ENCODE assay signal across 8 mouse cellular contexts in genomic region chr8:125569533-125570365, GRCm38 (mm10). TPM values are rescaled to one million over a fixed set of nuclear protein-coding genes. Genes with fewer than 3 reads are reported as not detected.
DNase-seq lines count a peak whose midpoint lies in the region; ATAC-seq and TF ChIP-seq lines count a peak whose summit lies in the region.

Gene Sipa1l2 (minus strand): TSS chr8:125569808.

- H3K9me3 ChIP-seq in CH12.LX (replicated peaks; ENCODE audit: low read length), result peaks cover 6% of the 10 kb centered on the region
- H3K9me3 ChIP-seq in forebrain, embryonic 12.5 days, result no peaks in the 10 kb centered on the region
- no peaks in the 10 kb centered on the region for H3K9me3 ChIP-seq in heart, postnatal 0 days (replicated peaks; ENCODE audit: control insufficient read depth, low read length)
- H3K9me3 ChIP-seq in liver, embryonic 15.5 days (replicated peaks), result no peaks in the 10 kb centered on the region
- no peaks in the 10 kb centered on the region for H3K9me3 ChIP-seq in neural tube, embryonic 11.5 days (ENCODE audit: control insufficient read depth, low read length)
- no peaks in the 10 kb centered on the region for H3K9me3 ChIP-seq in stomach, embryonic 16.5 days (replicated peaks; ENCODE audit: control insufficient read depth, low read length)

- peak within 1 kb of the TSS; percentile 42 for H3K27ac ChIP-seq in CH12.LX (ENCODE audit: insufficient read depth, low read depth)
- H3K27ac ChIP-seq in forebrain, embryonic 12.5 days, result peak within 1 kb of the TSS; percentile 80
- H3K27ac ChIP-seq in heart, postnatal 0 days (ENCODE audit: low read depth), result peak within 1 kb of the TSS; percentile 89
- H3K27ac ChIP-seq in liver, embryonic 15.5 days (replicated peaks), result no peak within 1 kb of the TSS; the same call in 1 of the 2 replicates
- H3K27ac ChIP-seq in neural tube, embryonic 11.5 days (ENCODE audit: low read depth, low read length), result peak within 1 kb of the TSS; percentile 34; the same call in 1 of the 2 replicates
- peak within 1 kb of the TSS; percentile 89 for H3K27ac ChIP-seq in stomach, embryonic 16.5 days (ENCODE audit: low read length)

- no peak for TF ChIP-seq EP300 in CH12.LX (IDR thresholded peaks at IDR 0.05; ENCODE audit: low read length)
- TF ChIP-seq EP300 in heart, postnatal 0 days (IDR thresholded peaks at IDR 0.05; ENCODE audit: low read depth), result no peak

- DNase-seq in CH12.LX (ENCODE audit: extremely low read depth), result peak; percentile 92
- peak; percentile 82 for DNase-seq in c-Kit-positive CD71-positive TER-119-positive erythroid progenitor cells, embryonic 14.5 days (ENCODE audit: low spot score)
- DNase-seq in heart, postnatal 0 days (ENCODE audit: low spot score), result peak; percentile 94
- DNase-seq in kidney, postnatal 36 days, result peak; percentile 98 to 100
- DNase-seq in neural tube, embryonic 11.5 days (ENCODE audit: low spot score), result peak; percentile 99

- no peak for TF ChIP-seq RAD21 in CH12.LX (IDR thresholded peaks at IDR 0.05; ENCODE audit: low read depth, low read length)

- H3K27me3 ChIP-seq in CH12.LX (replicated peaks), result peaks cover 10% of the 10 kb centered on the region
- H3K27me3 ChIP-seq in forebrain, embryonic 12.5 days, result peaks cover 11% of the 10 kb centered on the region
- no peaks in the 10 kb centered on the region for H3K27me3 ChIP-seq in heart, postnatal 0 days (ENCODE audit: control insufficient read depth, insufficient read depth, low read length)
- peaks cover 48% of the 10 kb centered on the region for H3K27me3 ChIP-seq in liver, embryonic 15.5 days
- 0 out of 2 replicates have a peak, but pooled peaks cover 2% of the 10 kb centered on the region for H3K27me3 ChIP-seq in neural tube, embryonic 11.5 days (ENCODE audit: control insufficient read depth, insufficient read depth, low read length)
- no peaks in the 10 kb centered on the region for H3K27me3 ChIP-seq in stomach, embryonic 16.5 days (ENCODE audit: control insufficient read depth, insufficient read depth, low read length)

- H3K9ac ChIP-seq in CH12.LX (ENCODE audit: insufficient read depth, low read depth), result peak within 1 kb of the TSS; percentile 78
- peak within 1 kb of the TSS; percentile 87 for H3K9ac ChIP-seq in forebrain, embryonic 12.5 days
- peak within 1 kb of the TSS; percentile 95 for H3K9ac ChIP-seq in heart, postnatal 0 days (replicated peaks; ENCODE audit: low read depth, low read length)
- H3K9ac ChIP-seq in liver, embryonic 15.5 days, result peak within 1 kb of the TSS; percentile 47; the same call in 1 of the 2 replicates
- peak within 1 kb of the TSS; percentile 77 for H3K9ac ChIP-seq in neural tube, embryonic 11.5 days (ENCODE audit: low read length)
- peak within 1 kb of the TSS; percentile 82 for H3K9ac ChIP-seq in stomach, embryonic 16.5 days (ENCODE audit: low read length)

- H3K4me1 ChIP-seq in CH12.LX (ENCODE audit: control insufficient read depth in 1 of 2, insufficient read depth in 2 of 2), result peaks cover 0 to 24% of the 10 kb centered on the region in 2 experiments; a peak in 3 of 4 replicates
- peaks cover 39% of the 10 kb centered on the region for H3K4me1 ChIP-seq in forebrain, embryonic 12.5 days
- peaks cover 20% of the 10 kb centered on the region for H3K4me1 ChIP-seq in heart, postnatal 0 days (ENCODE audit: control insufficient read depth, insufficient read depth)
- peaks cover 26% of the 10 kb centered on the region for H3K4me1 ChIP-seq in liver, embryonic 15.5 days (replicated peaks)
- H3K4me1 ChIP-seq in neural tube, embryonic 11.5 days (ENCODE audit: control insufficient read depth, insufficient read depth, low read length), result peaks cover 16% of the 10 kb centered on the region
- peaks cover 11% of the 10 kb centered on the region; the same call in 1 of the 2 replicates for H3K4me1 ChIP-seq in stomach, embryonic 16.5 days (ENCODE audit: control insufficient read depth, insufficient read depth, low read length)

- WGBS in forebrain, embryonic 12.5 days, result under 1% methylated on average over 71 of the region's 129 CpGs
- 0% methylated on average over 83 of the region's 129 CpGs for WGBS in heart, postnatal 0 days
- under 1% methylated on average over 124 of the region's 129 CpGs for WGBS in liver, embryonic 15.5 days (ENCODE audit: insufficient replicate concordance)
- under 1% methylated on average over 81 of the region's 129 CpGs for WGBS in neural tube, embryonic 11.5 days
- under 1% methylated on average over 122 of the region's 129 CpGs for WGBS in stomach, embryonic 16.5 days

- TF ChIP-seq CTCF in CH12.LX (conservative IDR thresholded peaks at IDR 0.05 in 1 of 2, IDR thresholded peaks at IDR 0.05 in 1 of 2; ENCODE audit: low read depth in 2 of 2, low read length in 2 of 2), result no peak
- no peak for TF ChIP-seq CTCF in heart, postnatal 0 days (IDR thresholded peaks at IDR 0.05; ENCODE audit: low read depth)

- dilution Hi-C loops in CH12.LX (cut with MboI; ENCODE audit: extremely low pct_ligation_motif_present, extremely low pct_unique_long_range_greater_than_20kb, low sequenced_read_pairs), result no loop called here

- no peaks in the 10 kb centered on the region for H3K36me3 ChIP-seq in CH12.LX (replicated peaks in 1 of 2; ENCODE audit: control insufficient read depth in 1 of 2, insufficient read depth in 1 of 2, low read length in 1 of 2)
- no peaks in the 10 kb centered on the region for H3K36me3 ChIP-seq in forebrain, embryonic 12.5 days (replicated peaks)
- H3K36me3 ChIP-seq in heart, postnatal 0 days (replicated peaks; ENCODE audit: control insufficient read depth, insufficient read depth, low read length), result no peaks in the 10 kb centered on the region
- no peaks in the 10 kb centered on the region for H3K36me3 ChIP-seq in liver, embryonic 15.5 days (replicated peaks)
- H3K36me3 ChIP-seq in neural tube, embryonic 11.5 days (ENCODE audit: control insufficient read depth, insufficient read depth, low read length), result no peaks in the 10 kb centered on the region
- no peaks in the 10 kb centered on the region for H3K36me3 ChIP-seq in stomach, embryonic 16.5 days (ENCODE audit: control insufficient read depth, insufficient read depth, low read length)

- H3K4me3 ChIP-seq in CH12.LX (replicated peaks in 1 of 3; ENCODE audit: low read depth in 2 of 3, low read length in 2 of 3, poor library complexity in 1 of 3), result peak within 1 kb of the TSS; percentile 61 to 88 (median 68)
- peak within 1 kb of the TSS; percentile 83 for H3K4me3 ChIP-seq in forebrain, embryonic 12.5 days (replicated peaks)
- H3K4me3 ChIP-seq in heart, postnatal 0 days (ENCODE audit: low read depth, low read length), result peak within 1 kb of the TSS; percentile 94
- peak within 1 kb of the TSS; percentile 63 for H3K4me3 ChIP-seq in liver, embryonic 15.5 days (replicated peaks)
- H3K4me3 ChIP-seq in neural tube, embryonic 11.5 days (ENCODE audit: low read depth, low read length), result peak within 1 kb of the TSS; percentile 74
- H3K4me3 ChIP-seq in stomach, embryonic 16.5 days (replicated peaks; ENCODE audit: low read length), result peak within 1 kb of the TSS; percentile 77

- peak; percentile 94 for ATAC-seq in forebrain, embryonic 12.5 days (ENCODE audit: low FRiP score)
- peak; percentile 93 for ATAC-seq in heart, postnatal 0 days (ENCODE audit: insufficient read depth, low read depth)
- peak; percentile 90 for ATAC-seq in liver, embryonic 15.5 days (ENCODE audit: insufficient read depth)
- peak; percentile 90 for ATAC-seq in neural tube, embryonic 11.5 days (ENCODE audit: insufficient read depth, low FRiP score, low TSS enrichment)
- ATAC-seq in stomach, embryonic 16.5 days (ENCODE audit: insufficient read depth, low FRiP score), result peak; percentile 91

- in situ Hi-C loops in CH12.LX (cut with MboI; ENCODE audit: low pct_ligation_motif_present, low pct_unique_long_range_greater_than_20kb, low sequenced_read_pairs), result loop anchor here (10.0 to 25.0 kb wide), 3 partner anchors 232 to 495 kb away; no protein-coding TSS in a partner anchor

- peaks cover 6% of the 10 kb centered on the region; the same call in 1 of the 2 replicates for H3K79me2 ChIP-seq in CH12.LX (replicated peaks; ENCODE audit: control insufficient read depth, extremely low read depth, insufficient read depth, poor library complexity, severe bottlenecking)

- TF ChIP-seq POLR2A in CH12.LX (IDR thresholded peaks at IDR 0.05; ENCODE audit: low read depth, low read length), result peak; percentile 77

- H3K4me2 ChIP-seq in CH12.LX (ENCODE audit: insufficient read depth, low read depth, poor library complexity, severe bottlenecking), result peak within 1 kb of the TSS; percentile 92
- peak within 1 kb of the TSS; percentile 93 for H3K4me2 ChIP-seq in forebrain, embryonic 12.5 days
- peak within 1 kb of the TSS; percentile 72 for H3K4me2 ChIP-seq in heart, postnatal 0 days (ENCODE audit: low read depth, low read length)
- H3K4me2 ChIP-seq in liver, embryonic 15.5 days, result peak within 1 kb of the TSS; percentile 84
- peak within 1 kb of the TSS; percentile 90 for H3K4me2 ChIP-seq in neural tube, embryonic 11.5 days (ENCODE audit: low read depth)
- peak within 1 kb of the TSS; percentile 98 for H3K4me2 ChIP-seq in stomach, embryonic 16.5 days (ENCODE audit: low read depth, low read length)

TF ChIP-seq in CH12.LX, 34 proteins besides CTCF, POLR2A, EP300 and RAD21 (continues in another document):
- no peak for TF ChIP-seq MAFK (IDR thresholded peaks at IDR 0.05; ENCODE audit: insufficient replicate concordance, low read length)
- TF ChIP-seq NRF1 (IDR thresholded peaks at IDR 0.05; ENCODE audit: low read depth, low read length), result peak; percentile 45; the same call in 1 of the 2 replicates
- TF ChIP-seq NELFE (IDR thresholded peaks at IDR 0.05; ENCODE audit: low read depth, low read length), result peak; percentile 63
- TF ChIP-seq JUN (IDR thresholded peaks at IDR 0.05; ENCODE audit: insufficient read depth, low read depth, low read length), result no peak
- peak; percentile 22; the same call in 1 of the 2 replicates for TF ChIP-seq HCFC1 (IDR thresholded peaks at IDR 0.05; ENCODE audit: low read depth, low read length)
- TF ChIP-seq POLR2AphosphoS2 (IDR thresholded peaks at IDR 0.05; ENCODE audit: low read depth, low read length), result no peak
- peak; percentile 59; the same call in 1 of the 2 replicates for TF ChIP-seq MAX (IDR thresholded peaks at IDR 0.05; ENCODE audit: low read length)
- no peak for TF ChIP-seq KAT2A (IDR thresholded peaks at IDR 0.05; ENCODE audit: insufficient replicate concordance, low read length)
- no peak for TF ChIP-seq MYC (IDR thresholded peaks at IDR 0.05; ENCODE audit: low read depth, low read length)

RNA-seq across cellular contexts. Expression of gene Sipa1l2, which starts in this region (rescaled TPM):
- total RNA-seq in CH12.LX (2012; rRNA removed) (3.8 and 5.6 TPM in 2 replicates), CH12.LX (2014; rRNA removed) (1.9 and 2.0 TPM in 2 replicates)
- polyA plus RNA-seq in CH12.LX (2012; ENCODE audit: insufficient read length, low read depth), result 2.3 and 2.7 TPM in 2 replicates
- polyA plus RNA-seq in forebrain, embryonic 12.5 days (2016; fragmentation: Nextera tagmentation; extraction: Ambion mirVana), result 33.2 and 37.2 TPM in 2 replicates
- total RNA-seq in heart, postnatal 0 days (2014; rRNA removed; ENCODE audit: low replicate concordance), result 65.8 and 66.1 TPM in 2 replicates
- polyA plus RNA-seq in heart, postnatal 0 days (2015; fragmentation: Nextera tagmentation; extraction: Ambion mirVana), result 12.3 and 13.6 TPM in 2 replicates
- 0.62 and 0.96 TPM in 2 replicates for polyA plus RNA-seq in liver, embryonic 15.5 days (2015; fragmentation: Nextera tagmentation; extraction: Ambion mirVana)
- 11.6 TPM in 2 replicates for polyA plus RNA-seq in neural tube, embryonic 11.5 days (2014; fragmentation: Nextera tagmentation; extraction: Ambion mirVana)
- 8.6 and 9.3 TPM in 2 replicates for polyA plus RNA-seq in stomach, embryonic 16.5 days (2015; fragmentation: Nextera tagmentation; extraction: Ambion mirVana)

Comparison
In these comparisons a context has a peak if more than half of its experiments do, and no peak if none do; other contexts are left out.
1. RNA of gene Sipa1l2 (total RNA-seq): 65.8 to 66.1 TPM in heart, postnatal 0 days; 1.9 to 5.6 TPM in CH12.LX; every median in the first group is over 10 times any median in the second.
2. Peak in ATAC-seq, H3K4me3 ChIP-seq, H3K9ac ChIP-seq and H3K4me2 ChIP-seq in liver, embryonic 15.5 days; RNA of the gene not detected or under 1 TPM.
3. Peak in every context shown above with its lines, with median percentiles within 50 percentile points of each other: DNase-seq, H3K4me2 ChIP-seq, H3K4me3 ChIP-seq, H3K9ac ChIP-seq and ATAC-seq.